Mouse (Mus musculus): Measurements from ENCODE around the gene Pak6.

Pak6 gene

GRCm38 (mm10) chr2:118730622-118730915 lies 67.5 kb downstream of the Pak6 start:
- DNase-seq = peak; percentile 70 to 81

- DNase-seq = peak in 1 of 2 experiments; percentile 1
Observed at GRCm38 (mm10) chr2:118731981-118732380, 68.9 kb downstream of the Pak6 start.

- DNase-seq = no peak
Observed at GRCm38 (mm10) chr2:118733341-118733740, 70.2 kb downstream of the Pak6 start.

GRCm38 (mm10) chr2:118740341-118740740 lies 77.2 kb downstream of the Pak6 start:
- DNase-seq = no peak

GRCm38 (mm10) chr2:118741183-118741582 lies 78.1 kb downstream of the Pak6 start:
- no peak for DNase-seq

- peak; percentile 31 to 61 for DNase-seq
Observed at GRCm38 (mm10) chr2:118743261-118743943, 80.3 kb downstream of the Pak6 start.

- DNase-seq = no peak
Observed at GRCm38 (mm10) chr2:118744621-118745020, 81.5 kb downstream of the Pak6 start.

GRCm38 (mm10) chr2:118745232-118745884 lies 82.3 kb downstream of the Pak6 start, which contains the start of gene Inafm2:
Gene Inafm2, plus strand, starts transcription at chr2:118745758.
- peak; percentile 93 to 94 for DNase-seq

- no peak for DNase-seq
Observed at GRCm38 (mm10) chr2:118745915-118746901, 83.1 kb downstream of the Pak6 start.

- DNase-seq = peak in 1 of 2 experiments; percentile 69
Observed at GRCm38 (mm10) chr2:118747301-118747960, 84.3 kb downstream of the Pak6 start.
